Mouse (Mus musculus) neural tube, embryonic 12.5 days (tissue): ENCODE measurements around the gene H2afb1. TPM values are rescaled to one million over a fixed set of nuclear protein-coding genes. Genes with fewer than 3 reads are reported as not detected.
"Not testable (repeated sequence)": the region's sequence is repeated elsewhere in the genome, so short reads cannot be mapped to it uniquely, and the experiment has no call there.

ENCODE experiments used
- ATAC-seq: fragments of 200-750 bp; cut with Nextera tagmentation; 2 replicates; pipeline ENCODE4 v1.8.0; 2017; ENCODE audit warnings: low read depth, mild to moderate bottlenecking, moderate TSS enrichment, moderate library complexity; ENCODE audit not compliant: low FRiP score
- H3K27ac ChIP-seq: fragments of 300-500 bp; sonication (generic); 2 replicates; pipeline ENCODE4 v1.5.1; 2016
- H3K27me3 ChIP-seq: fragments of 300-500 bp; sonication (generic); replicated peaks from 2 replicates; pipeline ENCODE4 v1.6.1; 2016; ENCODE audit warnings: mild to moderate bottlenecking
- H3K36me3 ChIP-seq: fragments of 300-500 bp; sonication (generic); 2 replicates; pipeline ENCODE4 v1.6.1; 2016; ENCODE audit warnings: mild to moderate bottlenecking
- H3K4me1 ChIP-seq: fragments of 300-500 bp; sonication (generic); 2 replicates; pipeline ENCODE4 v1.6.1; 2016
- H3K4me2 ChIP-seq: fragments of 300-500 bp; sonication (generic); replicated peaks from 2 replicates; pipeline ENCODE4 v1.6.1; 2016; ENCODE audit warnings: mild to moderate bottlenecking
- H3K4me3 ChIP-seq: fragments of 300-500 bp; sonication (generic); 2 replicates; pipeline ENCODE4 v1.5.1; 2016
- H3K9ac ChIP-seq: fragments of 300-500 bp; sonication (generic); 2 replicates; pipeline ENCODE4 v1.6.1; 2016; ENCODE audit warnings: mild to moderate bottlenecking
- H3K9me3 ChIP-seq: fragments of 300-500 bp; sonication (generic); 2 replicates; pipeline ENCODE4 v1.6.1; 2016; ENCODE audit warnings: mild to moderate bottlenecking
- WGBS: fragments of 180-500 bp; shearing (Covaris S2); methylation state at CpG from one replicate; pipeline ENCODE4 v1.1.7; 2016; 5-methylcytosine and 5-hydroxymethylcytosine counted together
- polyA plus RNA-seq: library from polyadenylated mRNA; unstranded; fragments of >200 nt; fragmentation: Nextera tagmentation; extraction: Ambion mirVana; gene quantifications from 2 replicates; pipeline ENCODE4 v1.2.1, GENCODE M21; 2016

The H2afb1 gene
- not detected in 2 replicates for polyA plus RNA-seq

GRCm38 (mm10) chrX:117014457-117014856, at the start of gene H2afb1:
H2afb1 (plus strand) TSS chrX:117014757.
- H3K4me2 ChIP-seq, H3K9me3 ChIP-seq, H3K36me3 ChIP-seq, H3K4me3 ChIP-seq, ATAC-seq, H3K27ac ChIP-seq, H3K9ac ChIP-seq, H3K4me1 ChIP-seq, H3K27me3 ChIP-seq: not testable (repeated sequence)
- WGBS, result 96% methylated on average over 8 of the region's 8 CpGs

DNA sequence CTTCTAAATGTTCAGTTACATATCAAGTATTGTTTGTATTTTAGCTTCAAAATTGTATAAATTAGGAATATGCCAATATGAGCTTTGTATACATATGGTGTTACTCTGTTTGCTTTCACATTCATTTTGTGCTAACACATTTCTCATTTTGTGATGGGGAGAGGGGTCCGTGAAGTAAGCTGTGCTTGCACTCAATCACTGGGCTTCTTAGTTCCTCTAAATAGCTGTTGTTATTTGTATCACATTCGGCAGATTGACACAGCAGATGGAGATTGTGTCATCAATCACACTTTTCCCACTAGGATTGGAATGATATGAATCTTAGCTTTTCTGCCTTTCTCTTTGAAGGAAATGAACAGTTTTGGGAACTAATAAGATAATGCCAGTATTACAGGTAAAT, 21.5 kb downstream of the H2afb1 start:
- Histone ChIP-seq H3K4me2 (no peak overlapping the region), H3K36me3 (no peaks in the 10 kb centered on the region), H3K9ac (no peak overlapping the region), H3K27me3 (no peaks in the 10 kb centered on the region), H3K4me3 (no peak overlapping the region), H3K27ac (no peak overlapping the region), H3K9me3 (no peaks in the 10 kb centered on the region), H3K4me1 (no peaks in the 10 kb centered on the region)
- WGBS, result 74% methylated on average over 2 of the region's 2 CpGs
- ATAC-seq, result no peak
